Mouse (Mus musculus): ENCODE measurements around the gene Tmem95. TPM values are rescaled to one million over a fixed set of nuclear protein-coding genes. Genes with fewer than 3 reads are reported as not detected.

Gene Tmem95
- 0.84 TPM in 1 of 2 replicates, not detected in the other for total RNA-seq (2023)

GRCm38 (mm10) chr11:69877878-69878277 is at the start of gene Tmem95:
Gene Tmem95, minus strand, starts transcription at chr11:69878018.

GRCm38 (mm10) chr11:69921114-69922011 is 43.5 kb upstream of the Tmem95 start, which contains the start of gene Eif5a:
Gene Eif5a, minus strand, starts transcription at chr11:69921958.

GRCm38 (mm10) chr11:69913554-69914371 is 35.9 kb upstream of the Tmem95 start, which contains the start of gene Gps2:
Gene Gps2, plus strand, starts transcription at chr11:69913888.

GRCm38 (mm10) chr11:69900471-69901405 is 22.9 kb upstream of the Tmem95 start, which contains the start of the genes 2810408A11Rik and Neurl4:
Gene 2810408A11Rik, minus strand, starts transcription at chr11:69900987.
Gene Neurl4, plus strand, starts transcription at chr11:69901072.

GRCm38 (mm10) chr11:69895291-69895690 is 17.5 kb upstream of the Tmem95 start, which contains the start of gene Acap1:
Gene Acap1, minus strand, starts transcription at chr11:69895539.

GRCm38 (mm10) chr11:69880853-69881603 is 3.2 kb upstream of the Tmem95 start, which contains the start of gene Kctd11:
Gene Kctd11, minus strand, starts transcription at chr11:69881406.

GRCm38 (mm10) chr11:69858113-69858998 is 19.5 kb downstream of the Tmem95 start, which contains the start of gene Tnk1:
Gene Tnk1, minus strand, starts transcription at chr11:69858730.

GRCm38 (mm10) chr11:69846198-69846680 is 31.6 kb downstream of the Tmem95 start, which contains the start of gene Plscr3:
Gene Plscr3, plus strand, starts transcription at chr11:69846376.

GRCm38 (mm10) chr11:69837952-69838713 is 39.7 kb downstream of the Tmem95 start, which contains the start of gene Tmem256:
Gene Tmem256, plus strand, starts transcription at chr11:69838514.

GRCm38 (mm10) chr11:69837604-69837951 is 40.2 kb downstream of the Tmem95 start, which contains the start of gene Nlgn2:
Gene Nlgn2, minus strand, starts transcription at chr11:69837784.

Other genes starting within 250 kb of the Tmem95 start
- 43.9 and 65.2 TPM in 2 replicates for gene Fxr2, start 245.0 kb downstream of the Tmem95 start, total RNA-seq (2023)
- gene Sox15, start 222.7 kb downstream of the Tmem95 start, total RNA-seq (2023) = 0.95 TPM in 1 of 2 replicates, not detected in the other
- gene Mpdu1, start 215.4 kb downstream of the Tmem95 start, total RNA-seq (2023) = 67.2 and 77.6 TPM in 2 replicates
- 79.5 and 104 TPM in 2 replicates for gene Cd68, start 211.9 kb downstream of the Tmem95 start, total RNA-seq (2023)
- 525 and 565 TPM in 2 replicates for gene Eif4a1, start 205.6 kb downstream of the Tmem95 start, total RNA-seq (2023)
- gene Senp3, start 195.9 kb downstream of the Tmem95 start, total RNA-seq (2023) = 77.3 and 91.6 TPM in 2 replicates
- 10.0 and 11.1 TPM in 2 replicates for gene Tnfsf13, start 192.2 kb downstream of the Tmem95 start, total RNA-seq (2023)
- 7.3 and 8.2 TPM in 2 replicates for gene Tnfsf12, start 182.2 kb downstream of the Tmem95 start, total RNA-seq (2023)
- gene Tnfsfm13, start 181.9 kb downstream of the Tmem95 start, total RNA-seq (2023) = 1.4 and 4.9 TPM in 2 replicates
- gene Polr2a, start 119.4 kb downstream of the Tmem95 start, total RNA-seq (2023) = 74.6 and 76.6 TPM in 2 replicates
- not detected in 2 replicates for gene Slc35g3, start 116.0 kb downstream of the Tmem95 start, total RNA-seq (2023)
- gene Zbtb4, start 112.1 kb downstream of the Tmem95 start, total RNA-seq (2023) = 0.70 and 1.2 TPM in 2 replicates
- gene Chrnb1, start 82.1 kb downstream of the Tmem95 start, total RNA-seq (2023) = 0.54 and 1.0 TPM in 2 replicates
- gene Fgf11, start 76.2 kb downstream of the Tmem95 start, total RNA-seq (2023) = not detected in 2 replicates
- not detected in 2 replicates for gene Tmem102, start 72.4 kb downstream of the Tmem95 start, total RNA-seq (2023)
- not detected in 2 replicates for gene Gm39566, start 62.7 kb downstream of the Tmem95 start, total RNA-seq (2023)
- not detected in 2 replicates for gene Spem2, start 59.6 kb downstream of the Tmem95 start, total RNA-seq (2023)
- not detected in 2 replicates for gene Spem1, start 55.8 kb downstream of the Tmem95 start, total RNA-seq (2023)
- 0.88 and 1.8 TPM in 2 replicates for gene Nlgn2, start 40.2 kb downstream of the Tmem95 start, total RNA-seq (2023)
- 76.0 and 86.7 TPM in 2 replicates for gene Tmem256, start 39.5 kb downstream of the Tmem95 start, total RNA-seq (2023)
- gene Plscr3, start 31.6 kb downstream of the Tmem95 start, total RNA-seq (2023) = 26.2 and 36.2 TPM in 2 replicates
- gene Tnk1, start 19.3 kb downstream of the Tmem95 start, total RNA-seq (2023) = not detected in 2 replicates
- gene Kctd11, start 3.4 kb upstream of the Tmem95 start, total RNA-seq (2023) = 6.8 TPM in 2 replicates
- 262 and 323 TPM in 2 replicates for gene Acap1, start 17.5 kb upstream of the Tmem95 start, total RNA-seq (2023)
- 1.2 and 2.6 TPM in 2 replicates for gene 2810408A11Rik, start 23.0 kb upstream of the Tmem95 start, total RNA-seq (2023)
- gene Neurl4, start 23.1 kb upstream of the Tmem95 start, total RNA-seq (2023) = 17.7 and 25.0 TPM in 2 replicates
- gene Gps2, start 35.9 kb upstream of the Tmem95 start, total RNA-seq (2023) = 71.0 and 76.8 TPM in 2 replicates
- 429 and 447 TPM in 2 replicates for gene Eif5a, start 43.9 kb upstream of the Tmem95 start, total RNA-seq (2023)
- gene Ybx2, start 57.8 kb upstream of the Tmem95 start, total RNA-seq (2023) = not detected in 2 replicates
- gene Slc2a4, start 70.2 kb upstream of the Tmem95 start, total RNA-seq (2023) = 0.20 TPM in 1 of 2 replicates, not detected in the other
- gene Cldn7, start 86.8 kb upstream of the Tmem95 start, total RNA-seq (2023) = not detected in 2 replicates
- gene Ctdnep1, start 103.1 kb upstream of the Tmem95 start, total RNA-seq (2023) = 57.0 and 90.8 TPM in 2 replicates
- 24.6 and 25.4 TPM in 2 replicates for gene Elp5, start 104.5 kb upstream of the Tmem95 start, total RNA-seq (2023)
- gene Gabarap, start 113.1 kb upstream of the Tmem95 start, total RNA-seq (2023) = 585 and 586 TPM in 2 replicates
- gene Phf23, start 117.8 kb upstream of the Tmem95 start, total RNA-seq (2023) = 41.1 and 46.0 TPM in 2 replicates
- 18.1 and 19.3 TPM in 2 replicates for gene Dvl2, start 122.6 kb upstream of the Tmem95 start, total RNA-seq (2023)
- 41.4 and 52.4 TPM in 2 replicates for gene Acadvl, start 137.4 kb upstream of the Tmem95 start, total RNA-seq (2023)
- gene Dlg4, start 138.9 kb upstream of the Tmem95 start, total RNA-seq (2023) = 3.3 and 6.2 TPM in 2 replicates
- not detected in 2 replicates for gene Asgr1, start 176.1 kb upstream of the Tmem95 start, total RNA-seq (2023)
- gene Asgr2, start 214.6 kb upstream of the Tmem95 start, total RNA-seq (2023) = 0.69 TPM in 1 of 2 replicates, not detected in the other

Data from neutrophil, adult 65 days (primary cell).